Mouse (Mus musculus) lung, postnatal 0 days (tissue): ENCODE measurements around the gene Sod2.
A peak's percentile ranks its signal among the peaks of the same experiment; 100 is the strongest.

Experiments used
- CTCF ChIP-seq: IDR thresholded peaks from 2 replicates; pipeline ENCODE4 v1.5.1; 2016; ENCODE audit warnings: antibody characterized with exemption, mild to moderate bottlenecking
- EP300 ChIP-seq: IDR thresholded peaks from 2 replicates; pipeline ENCODE4 v1.6.1; 2016; ENCODE audit warnings: antibody characterized with exemption, mild to moderate bottlenecking, control low read depth

- TF ChIP-seq CTCF (peak; percentile 56), EP300 (no peak)
These were observed 1.2 kb downstream of the Sod2 start for GRCm38 (mm10) chr17:13007730-13008425.
